Mouse (Mus musculus) brain, adult 2 months (tissue): ENCODE measurements at regions not wholly inside any gene's neighbourhood (a gene's known extent, or its start where the extent isn't known, plus 50 kb on each side); places are given as distances from the start of the nearest gene placed in this dataset.

Source experiments
- DNase-seq: peaks from one replicate; pipeline ENCODE4 v3.0.0; 2011; ENCODE audit warnings: low read depth, low spot score

- peak; percentile 72 for DNase-seq
Observed at GRCm38 (mm10) chr13:101221331-101222043, 388.3 kb upstream of the Slc30a5 start.

- DNase-seq: peak; percentile 41
Observed at GRCm38 (mm10) chr13:101219568-101219967, 386.3 kb upstream of the Slc30a5 start.

GRCm38 (mm10) chr13:101216897-101217480, 383.8 kb upstream of the Slc30a5 start:
- DNase-seq: peak; percentile 72

GRCm38 (mm10) chr13:101216421-101216820, 383.2 kb upstream of the Slc30a5 start:
- DNase-seq: no peak

- DNase-seq: peak; percentile 96
Observed at GRCm38 (mm10) chr13:101215792-101216221, 382.6 kb upstream of the Slc30a5 start.

GRCm38 (mm10) chr13:101215131-101215641, 382.0 kb upstream of the Slc30a5 start:
- DNase-seq: peak; percentile 74

GRCm38 (mm10) chr13:101214094-101214493, 380.9 kb upstream of the Slc30a5 start:
- no peak for DNase-seq

GRCm38 (mm10) chr13:101213121-101213916, 380.1 kb upstream of the Slc30a5 start:
- DNase-seq: peak; percentile 88

- DNase-seq: peak; percentile 69
Observed at GRCm38 (mm10) chr13:101212341-101212895, 379.2 kb upstream of the Slc30a5 start.

- DNase-seq: no peak
Observed at GRCm38 (mm10) chr13:101208788-101209187, 375.6 kb upstream of the Slc30a5 start.

GRCm38 (mm10) chr13:101203463-101203862, 370.2 kb upstream of the Slc30a5 start:
- no peak for DNase-seq

GRCm38 (mm10) chr13:101202565-101203313, 369.5 kb upstream of the Slc30a5 start:
- no peak for DNase-seq

- DNase-seq: peak; percentile 65
Observed at GRCm38 (mm10) chr13:101190249-101190830, 357.1 kb upstream of the Slc30a5 start.

GRCm38 (mm10) chr13:101182387-101182786, 349.2 kb upstream of the Slc30a5 start:
- DNase-seq: no peak

GRCm38 (mm10) chr13:101175017-101175689, 341.9 kb upstream of the Slc30a5 start:
- no peak for DNase-seq

GRCm38 (mm10) chr13:101161768-101162167, 328.5 kb upstream of the Slc30a5 start:
- peak; percentile 41 for DNase-seq

- peak; percentile 14 for DNase-seq
Observed at GRCm38 (mm10) chr13:101159878-101160277, 326.7 kb upstream of the Slc30a5 start.

GRCm38 (mm10) chr13:101153760-101154159, 320.5 kb upstream of the Slc30a5 start:
- DNase-seq: no peak

- DNase-seq: no peak
Observed at GRCm38 (mm10) chr13:101142761-101143160, 309.5 kb upstream of the Slc30a5 start.

GRCm38 (mm10) chr13:101142104-101142735, 309.0 kb upstream of the Slc30a5 start:
- no peak for DNase-seq
